Mouse (Mus musculus) induced T-regulatory cell, adult 2 months (primary cell): ENCODE results near the gene Rbbp9.

ENCODE experiments used
- DNase-seq: peaks from one replicate; pipeline ENCODE4 v3.0.0-alpha.2; 2012; ENCODE audit warnings: low read depth

Rbbp9 gene

DNA sequence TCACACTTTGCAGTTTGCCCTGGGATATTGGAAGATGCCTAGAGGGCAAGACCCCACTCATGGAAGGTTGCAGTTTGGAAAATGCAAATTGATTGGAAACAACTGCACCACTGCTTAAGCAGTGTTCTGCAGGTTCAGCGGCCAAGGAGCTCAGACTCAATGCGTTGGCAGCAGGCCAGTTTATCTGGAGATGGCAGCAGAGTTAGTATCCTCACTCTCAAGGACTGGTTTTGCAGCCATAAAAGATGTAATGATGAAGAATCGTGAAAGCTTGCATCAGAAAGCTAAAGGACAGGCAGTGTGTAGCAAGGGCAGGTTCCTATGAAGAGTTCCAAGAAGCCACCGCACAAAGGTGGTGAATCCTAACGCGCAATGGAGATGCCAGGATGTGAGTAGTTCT is 48.5 kb downstream of the Rbbp9 start:
- no peak for DNase-seq
